Mouse (Mus musculus): ENCODE measurements around the gene Mx1.

DNA sequence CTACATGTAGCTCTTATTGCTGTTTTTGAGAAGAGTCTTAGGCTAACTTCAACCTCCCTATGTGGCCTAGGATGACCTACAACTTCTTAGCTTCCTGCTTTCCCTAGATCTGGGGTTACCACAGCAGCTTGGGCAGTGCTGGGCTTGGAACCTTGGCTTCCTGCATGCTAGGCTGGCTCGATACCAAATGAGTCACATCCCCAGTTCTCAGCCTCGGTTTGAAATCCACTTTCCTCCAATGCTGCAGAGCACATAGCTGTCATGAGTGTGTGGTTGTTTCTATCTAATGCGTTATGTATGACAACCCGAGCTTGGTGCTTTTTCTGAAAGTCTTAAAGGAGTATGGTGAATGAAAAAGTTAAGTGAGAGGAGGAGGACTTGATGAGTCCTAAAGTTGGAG is 31.4 kb downstream of the Mx1 start:
- TF ChIP-seq MXI1 (IDR thresholded peaks at IDR 0.05; ENCODE audit: low read depth, low read length) = no peak
- no peak for TF ChIP-seq SIN3A (IDR thresholded peaks at IDR 0.05; ENCODE audit: low read length)
- no peak for TF ChIP-seq CHD1 (IDR thresholded peaks at IDR 0.05; ENCODE audit: low read depth, low read length)
